Mouse (Mus musculus): ENCODE measurements around the gene Ndufs2.
"Not testable (repeated sequence)": the region's sequence is repeated elsewhere in the genome, so short reads cannot be mapped to it uniquely, and the experiment has no call there.

Ndufs2 gene

DNA sequence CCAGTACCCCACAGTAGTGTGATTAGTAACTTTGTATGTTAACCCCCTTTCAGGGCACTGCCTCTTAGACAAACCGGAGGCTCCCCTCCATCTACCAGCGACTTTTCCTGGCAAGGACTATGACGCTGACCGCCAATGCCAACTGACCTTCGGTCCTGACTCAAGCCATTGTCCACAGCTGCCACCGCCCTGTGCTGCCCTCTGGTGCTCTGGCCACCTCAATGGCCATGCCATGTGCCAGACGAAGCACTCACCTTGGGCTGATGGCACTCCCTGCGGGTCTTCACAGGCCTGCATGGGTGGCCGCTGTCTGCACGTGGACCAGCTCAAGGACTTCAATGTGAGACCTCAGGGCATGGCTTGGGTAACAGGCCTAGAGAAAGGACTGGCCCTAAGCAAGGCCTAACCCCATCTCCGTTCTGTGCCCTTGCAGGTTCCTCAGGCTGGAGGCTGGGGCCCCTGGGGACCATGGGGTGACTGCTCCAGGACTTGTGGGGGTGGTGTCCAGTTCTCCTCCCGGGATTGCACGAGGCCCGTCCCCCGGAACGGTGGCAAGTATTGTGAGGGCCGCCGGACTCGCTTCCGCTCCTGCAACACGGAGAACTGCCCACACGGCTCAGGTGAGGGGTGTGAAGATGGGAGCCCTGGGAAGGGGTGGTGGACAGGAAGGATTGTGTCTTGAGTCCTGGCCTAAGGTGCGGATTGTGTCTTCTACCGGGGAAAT, 5.1 kb upstream of the Ndufs2 start:
- no peak for DNase-seq (ENCODE audit: low read depth)

DNA sequence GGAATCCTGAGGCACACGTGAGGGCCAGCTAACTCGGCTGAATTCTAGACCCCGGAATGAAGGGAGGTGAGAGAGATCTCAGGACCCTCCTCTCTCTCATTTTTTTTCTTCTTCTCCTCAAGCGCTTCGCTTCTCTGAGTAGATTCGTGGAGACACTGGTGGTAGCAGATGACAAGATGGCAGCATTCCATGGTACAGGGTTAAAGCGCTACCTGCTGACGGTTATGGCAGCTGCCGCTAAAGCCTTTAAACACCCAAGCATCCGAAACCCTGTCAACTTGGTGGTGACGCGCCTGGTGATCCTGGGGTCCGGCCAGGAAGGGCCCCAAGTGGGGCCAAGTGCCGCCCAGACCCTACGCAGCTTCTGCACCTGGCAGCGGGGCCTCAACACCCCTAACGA, 1.2 kb upstream of the Ndufs2 start:
- DNase-seq (ENCODE audit: low read depth): no peak

DNA sequence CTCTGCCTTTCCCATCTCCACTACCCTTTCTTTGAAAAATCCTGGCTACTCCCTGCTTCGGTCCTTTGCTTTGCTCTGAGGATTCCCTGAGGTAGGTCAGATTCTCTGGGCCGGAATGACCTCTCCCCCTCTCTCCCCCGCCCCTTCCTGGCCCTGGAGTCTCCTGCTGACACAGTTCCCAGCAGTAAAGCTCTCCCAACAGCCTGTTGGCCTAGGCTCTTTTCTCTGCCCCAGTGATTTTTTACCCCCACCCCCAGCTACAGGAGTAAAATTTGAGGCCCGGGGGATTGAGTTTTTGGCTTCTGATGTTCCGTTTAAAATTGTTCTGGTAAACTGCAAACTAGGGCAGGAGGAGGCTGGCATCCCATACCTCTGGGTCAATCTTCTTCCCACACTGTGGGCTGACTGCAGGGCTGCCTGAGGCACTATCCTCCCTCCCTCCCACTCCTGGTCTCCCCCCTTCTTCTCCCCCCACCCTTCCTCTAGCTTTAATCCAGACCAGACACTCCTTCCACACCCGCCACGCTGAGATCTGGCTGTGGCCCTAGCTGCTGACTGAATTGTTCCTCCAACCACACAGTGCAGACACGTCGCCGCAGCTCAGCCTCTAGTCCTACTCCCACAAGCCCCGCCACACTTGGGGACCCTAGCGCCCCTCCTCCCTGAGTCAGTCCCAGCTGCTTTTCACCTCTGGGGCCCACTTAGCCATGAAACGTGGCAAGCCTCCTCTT, 571 bp upstream of the Ndufs2 start:
- no peak for DNase-seq (ENCODE audit: low read depth)

DNA sequence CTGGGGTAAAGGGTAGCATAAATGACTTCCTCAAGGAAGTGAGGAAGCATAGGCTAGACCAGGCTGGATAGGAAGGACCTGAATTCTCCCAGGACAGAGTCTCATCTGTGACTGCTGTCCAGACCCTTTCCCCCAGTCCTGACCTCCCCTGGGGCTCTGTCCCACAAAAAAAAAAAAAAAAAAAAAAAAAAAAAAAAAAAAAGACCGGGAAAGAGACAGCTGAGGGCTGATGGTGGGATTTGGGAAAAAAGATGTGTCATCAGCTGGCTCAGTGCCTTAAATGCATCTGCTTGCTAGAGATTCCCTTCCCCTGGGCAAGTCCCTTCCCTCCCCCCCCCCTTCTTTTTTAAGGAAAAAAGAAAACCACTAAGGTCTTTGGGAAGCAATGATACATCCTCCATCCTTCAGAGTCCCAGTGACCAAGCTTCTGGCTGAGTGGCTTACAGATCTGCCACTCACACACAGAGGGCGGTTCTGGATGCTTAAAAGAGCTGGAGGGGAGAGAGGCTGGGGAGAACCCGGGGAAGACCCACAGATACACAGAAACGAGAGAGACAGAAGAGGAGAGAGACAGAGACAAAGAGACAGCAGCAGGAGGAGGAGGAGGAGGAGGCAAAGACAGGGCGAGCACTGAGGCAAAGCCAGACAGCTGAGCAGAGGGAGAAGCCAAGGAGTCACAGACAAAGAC, 1.1 kb downstream of the Ndufs2 start, which contains the start of gene Adamts4:
Adamts4 (plus strand) TSS at position 509 of the 688 bp plus-strand sequence.
- DNase-seq (ENCODE audit: low read depth): no peak

DNA sequence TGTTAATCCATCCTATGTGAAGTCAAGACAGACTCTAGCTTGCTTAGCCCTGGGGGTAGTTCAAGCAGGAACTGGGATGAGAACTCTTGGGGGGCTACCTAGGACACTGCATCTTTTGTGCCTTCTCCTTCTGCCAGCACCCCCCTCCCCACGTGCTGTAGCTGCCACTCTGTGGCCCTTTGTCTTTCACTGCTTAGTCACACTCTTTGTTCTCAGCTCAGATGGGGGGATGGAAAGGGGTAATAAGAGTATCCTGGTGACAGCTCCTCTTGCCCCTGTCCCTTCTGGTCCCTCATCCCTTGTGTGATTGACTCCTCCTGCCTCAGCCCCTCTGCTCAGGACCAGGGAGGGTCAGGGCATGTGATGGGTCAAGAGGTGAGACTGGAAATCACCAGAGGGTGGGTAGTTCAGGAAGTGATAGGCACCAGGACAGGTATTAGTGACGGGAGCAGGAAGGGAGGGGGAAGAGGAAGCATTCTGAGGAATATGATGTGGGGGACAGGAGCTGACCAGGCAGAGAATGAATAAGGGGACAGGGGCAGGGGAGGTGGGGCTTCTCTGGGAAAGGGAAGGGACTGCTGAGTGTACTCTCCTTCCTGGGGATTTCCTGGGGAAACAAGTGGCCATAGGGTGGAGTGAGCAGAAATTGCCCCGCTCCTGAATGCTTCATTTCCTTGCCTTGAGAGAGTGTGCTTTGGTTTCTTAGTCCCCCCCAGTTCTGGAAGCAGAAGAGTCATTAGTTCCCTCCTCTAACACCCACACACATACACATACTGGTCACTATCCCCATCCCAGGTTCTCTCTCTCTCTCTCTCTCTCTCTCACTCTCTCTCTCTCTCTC, 2.6 kb downstream of the Ndufs2 start:
- no peak for DNase-seq (ENCODE audit: low read depth)

DNA sequence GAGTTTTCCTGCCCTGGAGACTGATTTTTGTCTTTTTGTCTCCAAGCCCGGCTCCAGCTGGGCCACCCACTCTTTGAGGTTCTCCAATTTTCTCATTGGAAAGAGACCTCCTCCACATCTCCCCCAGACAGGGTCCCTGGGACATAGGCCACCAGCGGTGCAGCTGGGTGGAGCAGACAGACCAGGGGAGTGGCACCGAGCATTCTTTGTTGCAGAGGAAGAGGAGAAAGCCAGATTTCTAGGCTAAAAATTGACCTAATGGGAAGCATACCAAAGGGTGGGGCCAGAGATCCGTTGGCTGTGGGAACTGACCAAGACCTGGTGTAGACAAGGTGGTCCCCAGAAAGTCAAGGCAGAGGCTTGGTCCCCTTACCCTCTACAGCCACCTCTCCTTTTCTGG, 3.3 kb downstream of the Ndufs2 start:
- DNase-seq (ENCODE audit: low read depth): no peak

DNA sequence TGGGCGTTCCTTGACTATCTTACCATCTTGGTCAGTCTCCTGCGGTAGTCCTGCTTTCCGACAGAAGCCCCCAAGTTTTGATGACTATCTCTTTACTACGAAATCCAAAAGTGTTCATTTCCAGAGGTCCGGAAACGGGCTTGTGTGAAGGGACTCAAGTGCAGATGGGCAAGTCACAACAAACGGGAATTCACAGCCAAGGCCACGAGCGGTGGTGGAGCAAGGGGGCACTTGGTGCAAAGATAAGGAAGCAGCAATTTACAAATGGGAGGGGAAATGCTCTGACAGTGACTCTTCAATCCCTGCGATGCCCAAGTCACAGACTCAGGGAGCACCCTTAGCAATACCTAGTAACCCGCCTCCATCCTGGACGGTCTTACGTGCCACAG, 3.7 kb downstream of the Ndufs2 start:
- no peak for DNase-seq (ENCODE audit: low read depth)

DNA sequence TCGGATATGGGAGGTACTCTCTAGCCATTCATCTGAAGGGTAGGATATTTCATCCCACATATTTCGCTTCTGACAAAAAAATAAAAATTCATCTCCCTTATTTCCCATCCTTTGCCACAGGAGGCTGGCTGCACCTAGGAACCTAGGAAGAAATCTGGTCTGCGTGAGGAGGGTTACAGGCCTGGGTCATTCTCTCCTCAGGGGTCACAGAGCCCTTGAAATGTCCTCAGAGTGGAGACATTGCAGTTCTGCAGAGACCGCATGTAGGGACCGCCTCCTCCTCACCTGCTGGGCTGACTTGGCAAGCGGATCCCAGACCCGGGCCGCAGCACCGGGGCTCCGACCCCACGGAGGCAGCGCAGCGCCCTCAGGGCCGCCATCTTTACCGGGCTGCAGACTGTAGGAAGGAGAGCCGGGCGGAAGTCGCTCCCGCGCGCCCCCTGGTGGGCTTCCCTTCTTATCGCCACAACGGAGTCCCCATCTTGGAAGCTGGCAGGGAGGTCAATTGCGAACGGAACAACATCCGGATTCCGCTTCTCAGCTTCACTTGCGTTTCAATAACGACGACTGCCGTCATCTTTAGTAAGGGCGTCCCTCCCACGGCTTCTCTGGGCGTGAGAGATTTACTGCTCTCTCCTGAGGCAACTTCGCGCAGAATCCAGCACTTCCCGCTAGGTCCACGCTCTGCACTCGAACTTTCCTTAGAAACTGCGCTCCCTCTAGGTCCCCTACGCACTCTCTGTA, 4.3 kb downstream of the Ndufs2 start:
- DNase-seq (ENCODE audit: low read depth): peak; percentile 96

DNA sequence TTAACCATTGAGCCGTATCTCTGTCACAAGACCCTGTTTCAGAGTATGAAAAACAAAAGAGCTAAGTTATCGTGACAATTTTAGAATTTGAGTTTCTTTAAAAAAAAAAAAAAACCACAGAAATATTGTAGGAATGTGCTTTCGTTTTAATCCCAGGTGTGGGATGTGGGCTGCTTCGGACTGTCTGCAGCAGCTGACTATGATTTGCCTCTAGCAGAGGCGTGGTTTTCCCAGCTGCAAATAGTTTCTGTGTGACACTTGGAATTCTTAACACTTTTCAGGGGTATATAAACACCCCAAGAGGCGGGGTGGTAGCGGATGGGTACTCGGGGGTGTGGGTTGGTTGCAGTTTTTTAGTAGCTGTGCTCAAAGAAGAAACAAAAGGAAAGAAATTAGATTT, 5.8 kb downstream of the Ndufs2 start:
- DNase-seq (ENCODE audit: low read depth): no peak

DNA sequence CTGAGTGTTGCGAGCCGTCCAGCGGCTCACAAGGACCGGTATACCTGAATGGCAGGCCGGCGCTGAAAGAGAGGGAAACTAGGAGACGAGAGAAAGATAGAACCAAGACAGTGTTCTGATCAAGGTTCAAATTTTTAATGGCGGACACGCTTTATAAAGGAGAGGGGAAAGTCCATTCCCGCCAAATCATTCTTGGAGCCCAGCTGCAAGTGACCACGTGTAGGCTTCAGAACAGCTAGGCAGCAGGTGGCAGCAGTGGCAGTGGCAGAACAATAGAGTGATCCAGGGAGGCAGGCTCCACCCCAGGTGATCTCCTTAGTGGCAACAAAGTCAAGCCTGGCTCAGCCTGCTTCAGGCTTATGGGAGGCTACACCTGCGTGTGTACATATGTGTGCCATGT, 9.2 kb downstream of the Ndufs2 start:
- DNase-seq (ENCODE audit: low read depth): not testable (repeated sequence)

DNA sequence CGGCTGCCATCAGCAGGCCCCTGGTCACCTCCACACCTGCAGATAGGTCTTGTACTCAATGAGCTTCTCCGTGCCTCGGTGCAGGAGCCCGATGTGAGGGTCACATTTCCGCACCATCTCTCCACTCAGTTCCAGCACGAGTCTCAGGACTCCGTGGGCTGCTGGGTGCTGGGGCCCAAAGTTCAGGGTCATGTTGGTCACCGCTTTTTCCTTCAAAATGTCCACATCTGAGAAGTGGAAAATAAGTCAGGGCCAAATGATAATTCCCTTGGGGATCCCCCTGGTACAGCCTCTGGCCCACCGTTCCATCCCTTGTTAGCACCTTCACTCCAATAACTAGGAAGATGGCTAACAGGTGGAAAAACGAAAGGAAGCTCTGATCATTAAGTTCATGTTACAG, 10.3 kb downstream of the Ndufs2 start:
- DNase-seq (ENCODE audit: low read depth): no peak

DNA sequence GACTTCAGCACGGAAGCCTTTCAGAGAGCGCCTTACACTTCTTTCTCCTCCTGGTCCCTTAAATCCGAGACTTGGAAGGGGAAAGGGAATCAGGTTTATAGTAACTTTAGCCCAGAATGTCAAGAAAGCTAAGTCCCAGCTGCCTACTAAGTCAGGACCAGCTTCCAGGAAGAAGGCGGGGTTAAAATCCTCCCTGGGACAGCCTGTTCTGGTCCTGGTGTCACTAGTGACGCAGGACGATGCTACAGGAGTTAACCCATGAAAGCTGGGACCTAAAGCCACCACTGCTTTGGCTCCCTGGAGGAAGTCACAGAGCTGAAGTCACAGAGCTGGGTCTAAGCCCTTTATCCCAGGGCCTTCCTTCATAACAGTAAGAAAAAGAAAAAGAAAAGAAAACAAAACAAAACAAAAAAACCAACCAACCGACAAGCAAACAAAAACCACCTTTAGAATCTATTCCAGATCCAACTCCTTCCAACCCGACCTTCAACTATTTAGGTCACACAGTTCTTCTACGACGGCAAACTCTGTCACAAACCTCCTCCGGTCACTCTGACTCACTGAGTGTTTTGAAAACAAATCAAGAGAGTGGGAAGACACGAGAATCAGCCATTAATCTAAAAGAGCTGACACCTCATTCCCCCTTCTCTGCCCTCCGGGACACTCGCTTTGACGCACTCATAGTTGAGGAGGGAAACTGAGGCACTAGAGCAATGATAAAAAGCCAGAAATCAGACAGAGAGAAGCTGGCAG, 11.0 kb downstream of the Ndufs2 start:
- no peak for DNase-seq (ENCODE audit: low read depth)

DNA sequence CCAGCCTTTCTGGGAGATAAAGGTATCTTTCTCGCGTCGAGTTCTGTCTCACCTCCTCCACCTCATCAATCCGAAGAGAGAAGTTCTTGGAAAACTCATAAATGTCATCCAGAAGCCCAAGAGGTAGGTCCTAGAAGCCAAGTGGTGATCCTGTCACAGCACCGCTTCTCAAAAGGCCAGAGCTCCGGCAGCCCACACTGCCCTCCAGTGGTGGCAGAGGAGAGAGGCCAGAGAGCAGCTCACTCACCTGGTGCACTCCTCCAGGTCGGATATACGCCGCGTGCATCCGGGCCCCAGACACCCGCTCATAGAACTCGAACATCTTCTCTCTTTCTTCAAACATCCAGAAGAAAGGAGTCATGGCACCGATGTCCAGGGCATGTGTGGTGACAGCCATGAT, 12.7 kb downstream of the Ndufs2 start:
- DNase-seq (ENCODE audit: low read depth): no peak

DNA sequence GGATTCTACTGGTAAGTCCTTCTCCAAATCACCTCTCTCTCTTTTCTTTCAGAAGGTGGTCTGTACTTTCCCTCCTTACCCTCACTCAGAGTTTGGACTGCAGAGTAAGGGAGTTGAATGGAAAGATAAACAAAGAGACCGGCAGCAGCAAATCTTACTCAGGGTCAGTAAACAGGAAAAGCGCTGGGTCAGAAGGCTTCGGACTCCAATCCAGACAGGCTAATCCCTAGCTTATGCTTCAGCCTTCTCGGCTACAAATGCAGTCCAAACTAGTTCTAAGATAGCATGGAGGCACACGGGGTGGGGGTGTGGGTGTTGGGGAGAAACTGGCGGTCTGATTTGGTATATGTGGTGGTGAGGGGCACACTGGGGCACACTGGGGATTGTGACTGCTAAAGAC, 13.8 kb downstream of the Ndufs2 start:
- no peak for DNase-seq (ENCODE audit: low read depth)

DNA sequence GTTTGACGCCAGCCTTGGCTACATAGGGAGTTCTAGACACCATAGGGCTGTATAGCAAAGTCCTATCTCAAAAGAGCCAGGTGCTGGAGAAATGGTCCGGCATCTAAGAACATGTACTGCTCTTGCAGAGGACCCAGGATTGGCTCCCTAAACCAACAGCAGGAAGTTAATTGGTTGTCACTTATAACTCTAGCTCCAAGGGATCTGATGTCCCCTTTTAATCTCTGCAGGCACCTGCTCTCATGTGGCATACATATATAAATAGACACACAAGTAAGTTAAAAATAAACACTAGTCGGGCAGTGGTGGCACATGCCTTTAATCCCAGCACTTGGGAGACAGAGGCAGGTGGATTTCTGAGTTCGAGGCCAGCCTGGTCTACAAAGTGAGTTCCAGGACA, 15.4 kb downstream of the Ndufs2 start:
- no peak for DNase-seq (ENCODE audit: low read depth)

DNA sequence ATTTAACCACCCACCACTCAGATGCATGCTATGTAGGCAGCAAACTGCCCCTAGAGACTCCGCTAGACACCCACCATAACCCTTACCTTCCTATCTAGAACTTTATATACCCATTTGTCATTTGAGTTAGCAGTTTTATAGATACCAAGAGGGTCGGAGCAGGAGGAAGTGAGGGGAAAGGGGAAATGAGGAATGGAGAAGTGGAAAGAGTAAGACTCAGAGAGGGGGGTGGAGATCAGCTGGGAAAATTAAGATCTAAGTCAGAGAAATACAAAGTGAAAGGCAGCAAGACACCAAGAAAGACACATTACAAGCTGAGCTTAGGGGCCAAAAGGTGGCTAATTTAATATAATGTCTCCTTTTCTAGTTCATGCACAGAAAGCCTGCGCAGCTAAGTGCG, 16.6 kb downstream of the Ndufs2 start:
- no peak for DNase-seq (ENCODE audit: low read depth)

DNA sequence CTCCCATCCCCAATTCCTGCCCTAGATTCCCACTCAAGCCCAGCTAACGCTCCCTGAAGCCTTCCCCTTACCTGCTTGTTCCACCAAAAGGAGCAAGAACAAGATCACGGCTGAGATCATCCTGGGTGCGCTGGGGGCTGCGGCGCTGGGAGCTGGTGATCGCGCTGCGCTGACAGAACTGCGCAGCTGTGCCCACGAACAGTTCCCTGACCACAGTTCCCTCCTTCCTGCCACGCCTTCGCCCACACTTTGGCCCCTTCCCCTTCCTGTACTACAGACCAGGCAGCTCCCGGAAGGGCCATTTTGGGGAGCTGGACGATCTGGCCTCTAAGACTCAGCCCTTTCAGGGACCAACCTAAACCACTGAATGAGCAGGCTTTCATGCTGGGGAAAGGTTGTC, 17.1 kb downstream of the Ndufs2 start, which contains the start of gene Fcer1g:
Fcer1g (minus strand) TSS at position 240 of the 400 bp plus-strand sequence.
- no peak for DNase-seq (ENCODE audit: low read depth)

DNA sequence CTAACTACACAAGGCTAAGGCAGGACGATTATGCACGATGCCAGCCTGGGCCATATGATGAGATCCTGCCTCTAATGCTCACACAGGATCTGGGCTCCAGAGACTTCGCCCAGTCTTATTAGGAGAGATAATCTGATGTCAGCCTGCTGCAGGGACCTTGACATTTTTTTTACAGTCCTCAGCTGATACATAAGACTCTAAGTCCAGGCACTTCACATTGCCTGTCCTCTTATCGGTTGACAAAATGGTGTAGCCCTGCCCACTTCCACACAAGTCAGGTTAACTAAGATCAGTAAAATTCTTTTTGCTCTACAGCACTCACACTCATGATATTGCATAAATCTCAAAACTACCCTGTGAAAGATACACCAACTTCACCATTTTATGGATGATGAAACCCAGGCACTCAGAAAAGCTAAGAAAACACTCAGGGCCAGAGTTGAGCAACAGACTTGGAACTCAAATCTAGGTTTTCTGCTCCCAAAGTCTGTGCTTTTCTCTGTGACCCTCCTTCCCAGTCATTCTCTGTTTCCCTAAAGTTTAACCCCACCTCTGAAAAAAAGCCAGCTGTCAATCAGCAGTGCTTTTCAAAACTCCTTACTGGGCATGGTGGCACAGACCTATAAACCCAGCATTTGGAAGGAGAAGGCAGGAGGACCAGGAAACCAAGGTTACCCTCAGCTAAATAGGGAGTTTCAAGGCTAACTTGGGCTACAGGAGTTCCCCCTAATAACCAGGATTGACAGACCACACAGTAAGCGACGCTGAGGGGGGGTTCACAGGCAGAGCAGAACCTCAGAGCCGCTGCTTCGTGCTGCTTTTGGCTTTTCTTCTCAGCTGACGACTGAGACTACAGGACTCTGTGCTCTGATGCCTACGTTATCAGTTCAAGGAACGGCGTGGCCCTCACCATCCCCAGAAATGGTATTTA, 18.1 kb downstream of the Ndufs2 start:
- no peak for DNase-seq (ENCODE audit: low read depth)

DNA sequence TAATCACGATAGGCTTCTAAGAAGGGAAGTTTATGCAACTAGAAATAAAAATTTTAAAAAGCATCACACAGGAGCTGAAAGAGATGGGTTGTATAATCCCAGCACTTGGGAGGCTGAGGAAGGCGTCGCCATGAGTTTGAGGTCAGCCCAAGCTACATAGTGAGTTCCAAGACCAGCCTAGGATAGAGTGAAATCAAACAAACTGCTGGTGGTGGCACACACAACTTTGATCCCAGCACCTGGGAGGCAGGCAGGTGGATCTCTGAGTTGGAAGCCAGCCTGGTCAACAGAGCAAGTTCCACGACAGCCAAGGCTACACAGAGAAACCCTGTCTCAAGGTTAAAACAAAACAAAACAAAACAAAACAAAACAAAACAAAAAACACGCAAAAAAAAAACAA, 18.8 kb downstream of the Ndufs2 start:
- DNase-seq (ENCODE audit: low read depth): no peak

DNA sequence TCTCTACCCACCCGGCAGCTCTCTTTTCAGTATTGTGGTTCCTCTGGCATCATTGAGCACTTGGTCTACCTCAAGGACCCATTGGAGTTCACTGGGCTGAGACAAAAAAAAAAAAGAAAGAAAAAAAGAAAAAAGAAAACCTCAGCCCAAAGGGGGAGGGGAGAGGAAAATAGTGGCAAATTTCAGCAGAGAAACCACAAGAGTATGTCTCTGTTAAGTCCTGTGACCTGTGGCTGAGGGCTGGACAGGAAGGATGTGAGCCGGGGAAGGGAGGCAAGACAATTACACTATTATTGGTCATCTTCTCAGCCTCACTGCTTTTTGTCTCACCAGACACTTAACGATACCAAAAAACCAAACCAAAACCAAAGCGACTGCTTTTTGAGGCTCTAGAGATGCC, 19.3 kb downstream of the Ndufs2 start:
- no peak for DNase-seq (ENCODE audit: low read depth)
